ENCODE assay signal across 20 mouse cellular contexts in the genomic region with DNA sequence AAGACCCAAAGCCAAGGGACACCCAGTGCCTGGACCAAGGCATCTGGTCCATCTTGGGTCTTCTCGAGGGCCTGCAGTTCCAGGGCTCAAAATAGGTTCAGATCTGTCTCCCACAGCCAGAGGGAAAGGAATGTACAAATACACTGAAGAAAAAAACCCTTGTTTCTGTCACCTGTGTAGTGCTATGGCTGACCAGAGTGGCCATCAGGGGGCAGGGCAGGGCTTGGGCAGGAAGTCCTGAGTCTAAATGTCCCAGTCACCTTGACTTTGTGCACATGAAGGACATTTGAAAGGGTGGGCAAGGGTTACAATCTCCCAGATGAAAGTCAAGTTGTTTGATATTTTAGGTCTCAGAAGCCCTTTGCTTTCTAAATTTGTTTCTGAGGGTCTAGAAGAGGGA. TPM values are rescaled to one million over a fixed set of nuclear protein-coding genes. Genes with fewer than 3 reads are reported as not detected.
A peak's percentile ranks its signal among the peaks of the same experiment; 100 is the strongest.
DNase-seq lines count a peak whose midpoint lies in the region; ATAC-seq and TF ChIP-seq lines count a peak whose summit lies in the region.
"Had no signal": no experiment of that assay in that cellular context is flagged by ENCODE, and none has a peak within 500 bp of the region (broad histone marks: within the 10 kb centered on the region; RNA-seq: fewer than 3 reads in every experiment).

No protein-coding gene starts in this region.

- no peak overlapping the region for H3K27ac ChIP-seq in kidney, adult 2 months (ENCODE audit: insufficient read depth, low read depth, low read length)
- no peak overlapping the region for H3K27ac ChIP-seq in stomach, postnatal 0 days (replicated peaks)
- H3K27ac ChIP-seq: embryonic facial prominence, embryonic 13.5 days; hindbrain, embryonic 12.5 days; intestine, embryonic 15.5 days had no signal

- TF ChIP-seq POLR2A in kidney, adult 2 months (IDR thresholded peaks at IDR 0.05; ENCODE audit: low read depth, low read length) = no peak
- TF ChIP-seq POLR2A in lung, adult 2 months (IDR thresholded peaks at IDR 0.05; ENCODE audit: borderline replicate concordance, extremely low read depth, low read depth, low read length) = no peak

- H3K9me3 ChIP-seq in stomach, postnatal 0 days (ENCODE audit: control insufficient read depth, low read length) = 0 out of 2 replicates have a peak, but pooled peaks cover 3% of the 10 kb centered on the region
- H3K9me3 ChIP-seq: embryonic facial prominence, embryonic 13.5 days; intestine, embryonic 15.5 days had no signal

- peak; percentile 45; the same call in 1 of the 2 replicates for ATAC-seq in erythroid progenitor cell, adult 5-6 weeks (replicated peaks; ENCODE audit: low FRiP score, poor library complexity, severe bottlenecking)
- ATAC-seq in stomach, postnatal 0 days (ENCODE audit: low FRiP score, low TSS enrichment) = no peak
- ATAC-seq: forebrain, postnatal 0 days; intestine, embryonic 15.5 days; Patski had no signal

- H3K4me3 ChIP-seq in kidney, adult 2 months (ENCODE audit: insufficient read depth, low read depth, low read length) = no peak overlapping the region
- no peak overlapping the region for H3K4me3 ChIP-seq in lung, adult 2 months (replicated peaks; ENCODE audit: extremely low read depth, low read depth, low read length)
- H3K4me3 ChIP-seq in stomach, postnatal 0 days (ENCODE audit: low read depth, low read length) = no peak overlapping the region
- H3K4me3 ChIP-seq: embryonic facial prominence, embryonic 13.5 days; heart, embryonic 12.5 days; hindbrain, embryonic 12.5 days; intestine, embryonic 15.5 days had no signal

- WGBS in kidney, adult 2 months = 74% methylated on average over 1 of the region's 1 CpGs
- 68% methylated on average over 1 of the region's 1 CpGs for WGBS in lung, adult 2 months
- WGBS in stomach, postnatal 0 days = 68% methylated on average over 1 of the region's 1 CpGs

- TF ChIP-seq EP300 in stomach, postnatal 0 days (optimal IDR thresholded peaks at IDR 0.05) = no peak

- no peak for DNase-seq in kidney, adult 2 months
- DNase-seq in kidney, adult 18-20 months = no peak
- DNase-seq in lung, adult 2 months = no peak
- DNase-seq in lung, postnatal 4 days = no peak
- no peak for DNase-seq in stomach, postnatal 0 days (ENCODE audit: low spot score)
- DNase-seq in thymus, postnatal 10 days (ENCODE audit: low spot score in 2 of 2) = no peak
- DNase-seq: adrenal gland, adult 8-10 months; cerebellum, adult 11 months; cerebellum, postnatal 10 days; forebrain, postnatal 0 days; heart, postnatal 14 days; kidney, postnatal 25 days; lung, postnatal 10 days; right cerebral cortex, postnatal 25 days had no signal

- H3K9ac ChIP-seq in stomach, postnatal 0 days (ENCODE audit: low read length) = no peak overlapping the region
- H3K9ac ChIP-seq: embryonic facial prominence, embryonic 13.5 days; forebrain, postnatal 0 days; heart, embryonic 12.5 days; hindbrain, embryonic 12.5 days; intestine, embryonic 15.5 days had no signal

- H3K27me3 ChIP-seq in kidney, adult 2 months (replicated peaks; ENCODE audit: control insufficient read depth, insufficient read depth, low read length) = no peaks in the 10 kb centered on the region
- H3K27me3 ChIP-seq in stomach, postnatal 0 days (ENCODE audit: control insufficient read depth, insufficient read depth, low read length) = no peaks in the 10 kb centered on the region
- H3K27me3 ChIP-seq: embryonic facial prominence, embryonic 13.5 days; heart, embryonic 12.5 days; hindbrain, embryonic 12.5 days; intestine, embryonic 15.5 days; Patski had no signal

- H3K4me1 ChIP-seq in kidney, adult 2 months (ENCODE audit: control insufficient read depth, insufficient read depth, low read length) = no peaks in the 10 kb centered on the region
- no peaks in the 10 kb centered on the region for H3K4me1 ChIP-seq in lung, adult 2 months (ENCODE audit: control insufficient read depth, insufficient read depth, low read length)
- H3K4me1 ChIP-seq in stomach, postnatal 0 days (replicated peaks; ENCODE audit: control insufficient read depth, insufficient read depth) = no peaks in the 10 kb centered on the region
- H3K4me1 ChIP-seq: embryonic facial prominence, embryonic 13.5 days; heart, embryonic 12.5 days; hindbrain, embryonic 12.5 days; intestine, embryonic 15.5 days had no signal

- H3K36me3 ChIP-seq in kidney, adult 2 months (ENCODE audit: control insufficient read depth, insufficient read depth, low read length) = no peaks in the 10 kb centered on the region
- H3K36me3 ChIP-seq in stomach, postnatal 0 days (ENCODE audit: control insufficient read depth, insufficient read depth, low read length) = no peaks in the 10 kb centered on the region
- H3K36me3 ChIP-seq: embryonic facial prominence, embryonic 13.5 days; heart, embryonic 12.5 days; hindbrain, embryonic 12.5 days; intestine, embryonic 15.5 days had no signal

- TF ChIP-seq CTCF in kidney, adult 2 months (conservative IDR thresholded peaks at IDR 0.05; ENCODE audit: insufficient read depth, insufficient read length, low read depth, low read length) = peak; percentile 20; the same call in 1 of the 2 replicates
- 0 out of 2 replicates have a peak, but pooled peaks have one; percentile 7 for TF ChIP-seq CTCF in lung, adult 2 months (IDR thresholded peaks at IDR 0.05; ENCODE audit: insufficient read depth, low read length)
- peak; percentile 40 for TF ChIP-seq CTCF in stomach, postnatal 0 days (IDR thresholded peaks at IDR 0.05; ENCODE audit: low read depth)

- H3K4me2 ChIP-seq in stomach, postnatal 0 days (replicated peaks; ENCODE audit: low read depth) = no peak overlapping the region
- H3K4me2 ChIP-seq: embryonic facial prominence, embryonic 13.5 days; heart, embryonic 12.5 days; hindbrain, embryonic 12.5 days; intestine, embryonic 15.5 days had no signal

RNA-seq across cellular contexts. Expression of a gene that starts 46.9 kb away (rescaled TPM):
- 18.6 and 20.0 TPM in 2 replicates for polyA plus RNA-seq in kidney, adult 2 months (2012; rRNA removed)
- polyA plus RNA-seq in lung, adult 2 months (2012; rRNA removed) = 86.5 and 123 TPM in 2 replicates
- 23.1 and 27.0 TPM in 2 replicates for total RNA-seq in erythroid progenitor cell, adult 5-6 weeks (2015; ENCODE audit: low replicate concordance)
- 15.1 TPM in 2 replicates for total RNA-seq in erythroid progenitor cell, adult 5-6 weeks (2017; ENCODE audit: low replicate concordance)
- polyA plus RNA-seq in stomach, postnatal 0 days (2015; fragmentation: Nextera tagmentation; extraction: Ambion mirVana) = 2.6 and 2.8 TPM in 2 replicates
